Mouse (Mus musculus): ENCODE data around the gene Btbd9.
"Not testable (repeated sequence)": the region's sequence is repeated elsewhere in the genome, so short reads cannot be mapped to it uniquely, and the experiment has no call there.

Btbd9 gene

GRCm38 (mm10) chr17:30575941-30576773 lies at the start of gene Btbd9:
TSS of gene Btbd9 (minus strand) at chr17:30576488.
- DNase-seq (ENCODE audit: low read depth) = peak; percentile 92

- DNase-seq (ENCODE audit: low read depth) = not testable (repeated sequence)
Observed at GRCm38 (mm10) chr17:30624132-30624531, 47.8 kb upstream of the Btbd9 start, which contains the start of gene Dnah8. TSS of gene Dnah8 (plus strand) at chr17:30624354.

GRCm38 (mm10) chr17:30623200-30623599 lies 46.9 kb upstream of the Btbd9 start:
- DNase-seq (ENCODE audit: low read depth) = no peak

GRCm38 (mm10) chr17:30621450-30621849 lies 45.2 kb upstream of the Btbd9 start:
- DNase-seq (ENCODE audit: low read depth) = no peak

GRCm38 (mm10) chr17:30620548-30620947 lies 44.3 kb upstream of the Btbd9 start:
- DNase-seq (ENCODE audit: low read depth) = no peak

- no peak for DNase-seq (ENCODE audit: low read depth)
Observed at GRCm38 (mm10) chr17:30619153-30619552, 42.9 kb upstream of the Btbd9 start.

GRCm38 (mm10) chr17:30618136-30618891 lies 42.0 kb upstream of the Btbd9 start:
- DNase-seq (ENCODE audit: low read depth) = no peak

- DNase-seq (ENCODE audit: low read depth) = no peak
Observed at GRCm38 (mm10) chr17:30616203-30616602, 39.9 kb upstream of the Btbd9 start.

- DNase-seq (ENCODE audit: low read depth) = no peak
Observed at GRCm38 (mm10) chr17:30613350-30613749, 37.1 kb upstream of the Btbd9 start.

GRCm38 (mm10) chr17:30612075-30612859 lies 36.0 kb upstream of the Btbd9 start:
- peak; percentile 98 for DNase-seq (ENCODE audit: low read depth)

- DNase-seq (ENCODE audit: low read depth) = peak; percentile 8
Observed at GRCm38 (mm10) chr17:30611221-30612074, 35.2 kb upstream of the Btbd9 start.

GRCm38 (mm10) chr17:30610739-30611138 lies 34.5 kb upstream of the Btbd9 start:
- no peak for DNase-seq (ENCODE audit: low read depth)

GRCm38 (mm10) chr17:30609980-30610307 lies 33.7 kb upstream of the Btbd9 start:
- DNase-seq (ENCODE audit: low read depth) = no peak

- peak; percentile 72 for DNase-seq (ENCODE audit: low read depth)
Observed at GRCm38 (mm10) chr17:30609305-30609979, 33.2 kb upstream of the Btbd9 start.

GRCm38 (mm10) chr17:30607909-30608495 lies 31.7 kb upstream of the Btbd9 start:
- DNase-seq (ENCODE audit: low read depth) = no peak

GRCm38 (mm10) chr17:30607330-30607729 lies 31.0 kb upstream of the Btbd9 start:
- DNase-seq (ENCODE audit: low read depth) = no peak

- no peak for DNase-seq (ENCODE audit: low read depth)
Observed at GRCm38 (mm10) chr17:30606634-30607081, 30.4 kb upstream of the Btbd9 start.

GRCm38 (mm10) chr17:30606206-30606605 lies 29.9 kb upstream of the Btbd9 start:
- no peak for DNase-seq (ENCODE audit: low read depth)

- no peak for DNase-seq (ENCODE audit: low read depth)
Observed at GRCm38 (mm10) chr17:30605001-30605400, 28.7 kb upstream of the Btbd9 start.

GRCm38 (mm10) chr17:30604296-30604695 lies 28.0 kb upstream of the Btbd9 start:
- DNase-seq (ENCODE audit: low read depth) = no peak

Measured in NIH3T3 (cell line).